Mouse (Mus musculus) megakaryocyte, embryonic 14.5 days (primary cell): ENCODE data around the gene Zranb1.

Source experiments
- FLI1 ChIP-seq: IDR thresholded peaks from 2 replicates; pipeline ENCODE4 v1.6.1; 2012; ENCODE audit warnings: low read length, inconsistent platforms, mixed read lengths
- GATA1 ChIP-seq: IDR thresholded peaks from 3 replicates; pipeline ENCODE4 v1.6.1; 2012; ENCODE audit warnings: mixed read lengths, low read length, inconsistent platforms, borderline replicate concordance

GRCm38 (mm10) chr7:132930055-132930454, 887 bp upstream of the Zranb1 start:
- TF ChIP-seq GATA1, result no peak
- no peak for TF ChIP-seq FLI1
